Mouse (Mus musculus) myocyte (in vitro differentiated cells): Measurements from ENCODE around the gene Rem2.

Source experiments
- E2F4 ChIP-seq: IDR thresholded peaks from one replicate; pipeline ENCODE4 v1.6.1; 2011; ENCODE audit warnings: mild to moderate bottlenecking, control low read depth, moderate library complexity; ENCODE audit not compliant: insufficient read depth
- MAX ChIP-seq: IDR thresholded peaks from one replicate; pipeline ENCODE4 v1.6.1; 2011; ENCODE audit warnings: low read depth, mild to moderate bottlenecking, control low read depth
- MYOD1 ChIP-seq, 3 experiments: IDR thresholded peaks; one replicate each; pipeline ENCODE4 v1.6.1; 2011; ENCODE audit warnings: control low read depth in 2 of 3, low read depth in 2 of 3, mild to moderate bottlenecking in 2 of 3, moderate library complexity in 1 of 3; ENCODE audit not compliant: insufficient read length in 2 of 3, control insufficient read depth in 1 of 3
- MYOG ChIP-seq, 3 experiments: IDR thresholded peaks; one replicate each; pipeline ENCODE4 v1.6.1; 2011; ENCODE audit warnings: control low read depth in 2 of 3, low read depth in 2 of 3, mild to moderate bottlenecking in 2 of 3; ENCODE audit not compliant: insufficient read length in 2 of 3, control insufficient read depth in 1 of 3, insufficient read depth in 1 of 3
- POLR2A ChIP-seq: IDR thresholded peaks from one replicate; pipeline ENCODE4 v1.6.1; 2011; ENCODE audit warnings: low read depth, mild to moderate bottlenecking, control low read depth, moderate library complexity; ENCODE audit not compliant: insufficient read length
- POLR2AphosphoS2 ChIP-seq: IDR thresholded peaks from one replicate; pipeline ENCODE4 v1.6.1; 2011; ENCODE audit warnings: low read depth, control low read depth; ENCODE audit not compliant: insufficient read length
- REST ChIP-seq: IDR thresholded peaks from one replicate; pipeline ENCODE4 v1.6.1; 2011; ENCODE audit warnings: mild to moderate bottlenecking, control low read depth, moderate library complexity; ENCODE audit not compliant: insufficient read depth, insufficient read length
- SRF ChIP-seq: IDR thresholded peaks from one replicate; pipeline ENCODE4 v1.6.1; 2011; ENCODE audit warnings: low read depth; ENCODE audit not compliant: control insufficient read depth, insufficient read length
- TCF12 ChIP-seq: IDR thresholded peaks from one replicate; pipeline ENCODE4 v1.6.1; 2011; ENCODE audit warnings: mild to moderate bottlenecking, control low read depth; ENCODE audit not compliant: poor library complexity, insufficient read depth, severe bottlenecking
- USF1 ChIP-seq: IDR thresholded peaks from one replicate; pipeline ENCODE4 v1.6.1; 2011; ENCODE audit warnings: low read depth, mild to moderate bottlenecking, control low read depth, moderate library complexity

GRCm38 (mm10) chr14:54488350-54488749 lies 12.4 kb downstream of the Rem2 start:
- TF ChIP-seq E2F4 (no peak), MYOD1 (IDR thresholded peaks at IDR 0.05; ENCODE audit: control insufficient read depth in 1 of 3, insufficient read length in 2 of 3, low read depth in 2 of 3) (no peak), REST (no peak), TCF12 (no peak), POLR2A (no peak), SRF (no peak), MYOG (IDR thresholded peaks at IDR 0.05; ENCODE audit: control insufficient read depth in 1 of 3, insufficient read depth in 1 of 3, insufficient read length in 2 of 3, low read depth in 2 of 3) (no peak), USF1 (no peak), POLR2AphosphoS2 (no peak), MAX (no peak)
